Mouse (Mus musculus) liver, embryonic 15.5 days (tissue): ENCODE measurements around the gene Serinc2. TPM values are rescaled to one million over a fixed set of nuclear protein-coding genes. Genes with fewer than 3 reads are reported as not detected.
A peak's percentile ranks its signal among the peaks of the same experiment; 100 is the strongest.

Source experiments
- ATAC-seq: fragments of 200-750 bp; cut with Nextera tagmentation; 2 replicates; pipeline ENCODE4 v1.8.0; 2017; ENCODE audit warnings: moderate number of reproducible peaks, mild to moderate bottlenecking, moderate library complexity; ENCODE audit not compliant: insufficient read depth
- H3K27ac ChIP-seq: fragments of 300-500 bp; sonication (generic); replicated peaks from 2 replicates; pipeline ENCODE4 v1.5.1; 2015; ENCODE audit warnings: mild to moderate bottlenecking, inconsistent platforms
- H3K27me3 ChIP-seq: fragments of 300-500 bp; sonication (generic); 2 replicates; pipeline ENCODE4 v1.6.1; 2015; ENCODE audit warnings: mild to moderate bottlenecking, inconsistent platforms
- H3K36me3 ChIP-seq: fragments of 300-500 bp; sonication (generic); replicated peaks from 2 replicates; pipeline ENCODE4 v1.6.1; 2015; ENCODE audit warnings: moderate library complexity, mild to moderate bottlenecking, inconsistent platforms
- H3K4me1 ChIP-seq: fragments of 300-500 bp; sonication (generic); replicated peaks from 2 replicates; pipeline ENCODE4 v1.6.1; 2015; ENCODE audit warnings: inconsistent platforms
- H3K4me2 ChIP-seq: fragments of 300-500 bp; sonication (generic); 2 replicates; pipeline ENCODE4 v1.6.1; 2015; ENCODE audit warnings: moderate library complexity, mild to moderate bottlenecking, inconsistent platforms
- H3K4me3 ChIP-seq: fragments of 300-500 bp; sonication (generic); replicated peaks from 2 replicates; pipeline ENCODE4 v1.5.1; 2015; ENCODE audit warnings: mild to moderate bottlenecking, inconsistent platforms
- H3K9ac ChIP-seq: fragments of 300-500 bp; sonication (generic); 2 replicates; pipeline ENCODE4 v1.6.1; 2015; ENCODE audit warnings: moderate library complexity, mild to moderate bottlenecking, inconsistent platforms
- H3K9me3 ChIP-seq: fragments of 300-500 bp; sonication (generic); replicated peaks from 2 replicates; pipeline ENCODE4 v1.6.1; 2016; ENCODE audit warnings: inconsistent platforms
- whole genome bisulfite sequencing: fragments of 180-500 bp; shearing (Covaris S2); methylation state at CpG from one replicate; pipeline ENCODE4 v1.1.7; 2015; ENCODE audit warnings: mixed read lengths; ENCODE audit not compliant: insufficient replicate concordance; 5-methylcytosine and 5-hydroxymethylcytosine counted together
- polyA plus RNA-seq: library from polyadenylated mRNA; unstranded; fragments of >200 nt; fragmentation: Nextera tagmentation; extraction: Ambion mirVana; gene quantifications from 2 replicates; pipeline ENCODE4 v1.2.1, GENCODE M21; 2015

Gene Serinc2
- polyA plus RNA-seq, 1 experiment from 2014 or later, result 1.3 TPM

GRCm38 (mm10) chr4:130275016-130275822 lies 3.8 kb downstream of the Serinc2 start:
- no peak overlapping the region for H3K27ac ChIP-seq
- peak overlapping the region; percentile 6; the same call in 1 of the 2 replicates for H3K9ac ChIP-seq
- H3K4me1 ChIP-seq, result peaks cover 15% of the 10 kb centered on the region
- peaks cover 95% of the 10 kb centered on the region for H3K27me3 ChIP-seq
- peak overlapping the region; percentile 43 for H3K4me3 ChIP-seq
- H3K36me3 ChIP-seq, result no peaks in the 10 kb centered on the region
- 1% methylated on average over 62 of the region's 62 CpGs for WGBS
- peak overlapping the region; percentile 66 for H3K4me2 ChIP-seq
- H3K9me3 ChIP-seq, result no peaks in the 10 kb centered on the region
- ATAC-seq, result no peak

GRCm38 (mm10) chr4:130274346-130275015 lies 4.5 kb downstream of the Serinc2 start:
- Histone ChIP-seq H3K27me3 (peaks cover 99% of the 10 kb centered on the region), H3K4me2 (peak overlapping the region; percentile 66), H3K4me3 (peak overlapping the region; percentile 43), H3K9ac (peak overlapping the region; percentile 6; the same call in 1 of the 2 replicates), H3K9me3 (no peaks in the 10 kb centered on the region), H3K27ac (no peak overlapping the region), H3K36me3 (no peaks in the 10 kb centered on the region), H3K4me1 (peaks cover 17% of the 10 kb centered on the region)
- no peak for ATAC-seq
- 2% methylated on average over 29 of the region's 29 CpGs for WGBS

- Histone ChIP-seq H3K27me3 (peaks cover 99% of the 10 kb centered on the region), H3K4me2 (no peak overlapping the region), H3K4me1 (peaks cover 17% of the 10 kb centered on the region), H3K27ac (no peak overlapping the region), H3K4me3 (no peak overlapping the region), H3K9ac (no peak overlapping the region), H3K36me3 (no peaks in the 10 kb centered on the region), H3K9me3 (no peaks in the 10 kb centered on the region)
- ATAC-seq, result no peak
- WGBS, result 14% methylated on average over 12 of the region's 12 CpGs
Observed at GRCm38 (mm10) chr4:130273698-130274345, 5.2 kb downstream of the Serinc2 start.

- no peak overlapping the region for H3K9ac ChIP-seq
- H3K27me3 ChIP-seq, result peaks cover 77% of the 10 kb centered on the region
- no peak overlapping the region for H3K4me2 ChIP-seq
- H3K9me3 ChIP-seq, result no peaks in the 10 kb centered on the region
- H3K27ac ChIP-seq, result no peak overlapping the region
- H3K4me3 ChIP-seq, result no peak overlapping the region
- H3K36me3 ChIP-seq, result no peaks in the 10 kb centered on the region
- no peak for ATAC-seq
- WGBS, result 40% methylated on average over 6 of the region's 6 CpGs
- H3K4me1 ChIP-seq, result peaks cover 28% of the 10 kb centered on the region
Observed at GRCm38 (mm10) chr4:130270611-130271347, 8.2 kb downstream of the Serinc2 start.

- ATAC-seq, result peak; percentile 60
Observed at GRCm38 (mm10) chr4:130270089-130270488, 8.9 kb downstream of the Serinc2 start.

GRCm38 (mm10) chr4:130268736-130269135 lies 10.3 kb downstream of the Serinc2 start:
- ATAC-seq, result no peak
- 75% methylated on average over 10 of the region's 10 CpGs for WGBS

More at GRCm38 (mm10) chr4:130270089-130270488, 8.9 kb downstream of the Serinc2 start:
- no peak overlapping the region for H3K27ac ChIP-seq
- no peaks in the 10 kb centered on the region for H3K9me3 ChIP-seq
- H3K9ac ChIP-seq, result no peak overlapping the region
- H3K27me3 ChIP-seq, result peaks cover 77% of the 10 kb centered on the region
- no peaks in the 10 kb centered on the region for H3K36me3 ChIP-seq
- WGBS, result 45% methylated on average over 8 of the region's 8 CpGs
- H3K4me1 ChIP-seq, result peaks cover 23% of the 10 kb centered on the region
- H3K4me2 ChIP-seq, result no peak overlapping the region
- no peak overlapping the region for H3K4me3 ChIP-seq

GRCm38 (mm10) chr4:130267069-130267468 lies 11.9 kb downstream of the Serinc2 start:
- peak; percentile 41; the same call in 1 of the 2 replicates for ATAC-seq
- Histone ChIP-seq H3K4me2 (peak overlapping the region; percentile 25), H3K4me1 (peaks cover 24% of the 10 kb centered on the region), H3K4me3 (no peak overlapping the region), H3K27me3 (peaks cover 74% of the 10 kb centered on the region), H3K9ac (no peak overlapping the region), H3K36me3 (no peaks in the 10 kb centered on the region), H3K9me3 (no peaks in the 10 kb centered on the region), H3K27ac (0 out of 2 replicates have a peak overlapping the region, but pooled peaks have one; percentile 33)
- 68% methylated on average over 7 of the region's 7 CpGs for WGBS

More at GRCm38 (mm10) chr4:130268736-130269135, 10.3 kb downstream of the Serinc2 start:
- Histone ChIP-seq H3K4me2 (no peak overlapping the region), H3K9ac (no peak overlapping the region), H3K9me3 (no peaks in the 10 kb centered on the region), H3K4me3 (no peak overlapping the region), H3K4me1 (peaks cover 24% of the 10 kb centered on the region), H3K27me3 (peaks cover 77% of the 10 kb centered on the region), H3K27ac (no peak overlapping the region), H3K36me3 (no peaks in the 10 kb centered on the region)

- H3K27me3 ChIP-seq, result peaks cover 70% of the 10 kb centered on the region
- 56% methylated on average over 9 of the region's 9 CpGs for WGBS
- H3K27ac ChIP-seq, result 0 out of 2 replicates have a peak overlapping the region, but pooled peaks have one; percentile 33
- H3K4me3 ChIP-seq, result no peak overlapping the region
- H3K4me2 ChIP-seq, result peak overlapping the region; percentile 25
- no peaks in the 10 kb centered on the region for H3K9me3 ChIP-seq
- ATAC-seq, result no peak
- H3K9ac ChIP-seq, result no peak overlapping the region
- H3K4me1 ChIP-seq, result peaks cover 24% of the 10 kb centered on the region
- no peaks in the 10 kb centered on the region for H3K36me3 ChIP-seq
Observed at GRCm38 (mm10) chr4:130266601-130267000, 12.4 kb downstream of the Serinc2 start.

- Histone ChIP-seq H3K9me3 (no peaks in the 10 kb centered on the region), H3K4me1 (peaks cover 19% of the 10 kb centered on the region), H3K4me3 (no peak overlapping the region), H3K9ac (no peak overlapping the region), H3K36me3 (no peaks in the 10 kb centered on the region), H3K27me3 (peaks cover 55% of the 10 kb centered on the region), H3K4me2 (no peak overlapping the region), H3K27ac (no peak overlapping the region)
- 9% methylated on average over 24 of the region's 24 CpGs for WGBS
- ATAC-seq, result no peak
Observed at GRCm38 (mm10) chr4:130264698-130265349, 14.2 kb downstream of the Serinc2 start.

GRCm38 (mm10) chr4:130264131-130264530 lies 14.9 kb downstream of the Serinc2 start:
- Histone ChIP-seq H3K9ac (no peak overlapping the region), H3K27me3 (peaks cover 52% of the 10 kb centered on the region), H3K4me2 (no peak overlapping the region), H3K9me3 (no peaks in the 10 kb centered on the region), H3K27ac (no peak overlapping the region), H3K4me3 (no peak overlapping the region), H3K36me3 (no peaks in the 10 kb centered on the region), H3K4me1 (peaks cover 19% of the 10 kb centered on the region)
- WGBS, result 23% methylated on average over 11 of the region's 11 CpGs
- no peak for ATAC-seq
